Mouse (Mus musculus) ES-E14 (cell line): ENCODE results near the gene Siglech.

Source experiments
- CHD2 ChIP-seq: IDR thresholded peaks from 2 replicates; pipeline ENCODE4 v1.6.1; 2014; ENCODE audit warnings: mild to moderate bottlenecking, low read depth, low read length, inconsistent platforms
- ZC3H11A ChIP-seq: IDR thresholded peaks from 2 replicates; pipeline ENCODE4 v1.6.1; 2012; ENCODE audit warnings: low read depth, mild to moderate bottlenecking, inconsistent platforms, low read length, borderline replicate concordance
- ZNF384 ChIP-seq: IDR thresholded peaks from 2 replicates; pipeline ENCODE4 v1.6.1; 2012; ENCODE audit warnings: low read depth, low read length, inconsistent platforms

- TF ChIP-seq ZC3H11A (no peak), ZNF384 (no peak), CHD2 (no peak)
Measured at GRCm38 (mm10) chr7:55824468-55824867, 56.5 kb downstream of the Siglech start.
